Mouse (Mus musculus) intestine, postnatal 0 days (tissue): Measurements from ENCODE around the gene Plek2. TPM values are rescaled to one million over a fixed set of nuclear protein-coding genes. Genes with fewer than 3 reads are reported as not detected.
"Not testable (repeated sequence)": the region's sequence is repeated elsewhere in the genome, so short reads cannot be mapped to it uniquely, and the experiment has no call there.

Experiments used
- ATAC-seq: fragments of 200-750 bp; cut with Nextera tagmentation; 2 replicates; pipeline ENCODE4 v1.8.0; 2017; ENCODE audit warnings: mild to moderate bottlenecking, moderate TSS enrichment, moderate library complexity
- H3K27ac ChIP-seq: fragments of 300-500 bp; sonication (generic); 2 replicates; pipeline ENCODE4 v1.5.1; 2014; ENCODE audit warnings: mild to moderate bottlenecking, low read depth, low read length, moderate library complexity
- H3K27me3 ChIP-seq: fragments of 300-500 bp; sonication (generic); replicated peaks from 2 replicates; pipeline ENCODE4 v1.6.1; 2014; ENCODE audit warnings: low read length, mixed read lengths; ENCODE audit not compliant: control insufficient read depth, insufficient read depth
- H3K36me3 ChIP-seq: fragments of 300-500 bp; sonication (generic); 2 replicates; pipeline ENCODE4 v1.6.1; 2014; ENCODE audit warnings: mild to moderate bottlenecking, moderate library complexity; ENCODE audit not compliant: control insufficient read depth, insufficient read depth
- H3K4me1 ChIP-seq: fragments of 300-500 bp; sonication (generic); replicated peaks from 2 replicates; pipeline ENCODE4 v1.6.1; 2014; ENCODE audit warnings: antibody characterized with exemption, low read length, mixed read lengths; ENCODE audit not compliant: control insufficient read depth, insufficient read depth
- H3K4me2 ChIP-seq: fragments of 300-500 bp; sonication (generic); replicated peaks from 2 replicates; pipeline ENCODE4 v1.6.1; 2014; ENCODE audit warnings: low read depth, mild to moderate bottlenecking, moderate library complexity
- H3K4me3 ChIP-seq: fragments of 300-500 bp; sonication (generic); 2 replicates; pipeline ENCODE4 v1.5.1; 2014; ENCODE audit warnings: low read depth, low read length
- H3K9ac ChIP-seq: fragments of 300-500 bp; sonication (generic); 2 replicates; pipeline ENCODE4 v1.6.1; 2014; ENCODE audit warnings: mild to moderate bottlenecking, low read depth, low read length
- H3K9me3 ChIP-seq: fragments of 300-500 bp; sonication (generic); 2 replicates; pipeline ENCODE4 v1.6.1; 2016; ENCODE audit warnings: mixed run types; ENCODE audit not compliant: control insufficient read depth
- CTCF ChIP-seq: sonication (generic); IDR thresholded peaks from 2 replicates; pipeline ENCODE4 v1.5.1; 2016; ENCODE audit warnings: low read depth, mild to moderate bottlenecking, control low read depth, antibody characterized with exemption, moderate library complexity
- WGBS: fragments of 180-500 bp; shearing (Covaris S2); extraction: QIAGEN DNeasy Blood & Tissue Kit; methylation state at CpG from one replicate; pipeline ENCODE4 v1.1.7; 2014; 5-methylcytosine and 5-hydroxymethylcytosine counted together
- polyA plus RNA-seq: library from polyadenylated mRNA; unstranded; fragments of >200 nt; fragmentation: Nextera tagmentation; extraction: Ambion mirVana; gene quantifications from 2 replicates; pipeline ENCODE4 v1.2.1, GENCODE M21; 2015

The Plek2 gene
- polyA plus RNA-seq, 1 experiment from 2014 or later: 23.5 TPM

DNA sequence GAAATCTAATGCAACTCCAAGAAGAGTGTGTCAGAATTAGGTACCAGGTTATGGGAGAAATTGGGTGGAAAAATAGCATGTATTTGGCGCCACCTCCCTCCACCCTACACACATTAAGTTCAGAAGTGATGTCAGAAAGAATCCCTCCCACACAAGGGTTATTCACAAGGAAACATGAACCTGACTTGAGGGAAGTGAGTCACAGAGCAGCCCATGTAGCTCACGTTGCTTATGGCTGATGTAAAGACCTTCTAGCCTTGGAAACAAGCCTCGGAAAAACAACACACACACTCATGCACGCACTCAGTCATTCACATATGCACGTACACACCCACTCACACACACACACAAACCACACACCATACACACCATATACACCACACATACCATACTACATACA lies 33.3 kb upstream of the Plek2 start:
- no peak overlapping the region for H3K4me2 ChIP-seq
- H3K36me3 ChIP-seq: no peaks in the 10 kb centered on the region
- no peaks in the 10 kb centered on the region for H3K27me3 ChIP-seq
- TF ChIP-seq CTCF: no peak
- WGBS: 80% methylated on average over 5 of the region's 5 CpGs
- H3K27ac ChIP-seq: no peak overlapping the region
- no peaks in the 10 kb centered on the region for H3K9me3 ChIP-seq
- H3K4me1 ChIP-seq: no peaks in the 10 kb centered on the region
- ATAC-seq: no peak
- no peak overlapping the region for H3K9ac ChIP-seq
- no peak overlapping the region for H3K4me3 ChIP-seq

- TF ChIP-seq CTCF: no peak
- 42% methylated on average over 7 of the region's 7 CpGs for WGBS
- peak; percentile 67 for ATAC-seq
- Histone ChIP-seq H3K4me3 (no peak overlapping the region), H3K9ac (no peak overlapping the region), H3K27me3 (no peaks in the 10 kb centered on the region), H3K4me1 (no peaks in the 10 kb centered on the region), H3K27ac (peak overlapping the region; percentile 41), H3K36me3 (no peaks in the 10 kb centered on the region), H3K9me3 (no peaks in the 10 kb centered on the region), H3K4me2 (no peak overlapping the region)
These were observed 32.8 kb upstream of the Plek2 start for GRCm38 (mm10) chr12:78939393-78940037.

- Histone ChIP-seq H3K4me3 (no peak overlapping the region), H3K4me1 (no peaks in the 10 kb centered on the region), H3K27ac (no peak overlapping the region), H3K27me3 (no peaks in the 10 kb centered on the region), H3K9me3 (no peaks in the 10 kb centered on the region), H3K4me2 (no peak overlapping the region), H3K36me3 (no peaks in the 10 kb centered on the region), H3K9ac (no peak overlapping the region)
- no peak for ATAC-seq
- WGBS: 47% methylated on average over 4 of the region's 4 CpGs
- no peak for TF ChIP-seq CTCF
These were observed 29.7 kb upstream of the Plek2 start for GRCm38 (mm10) chr12:78936494-78936893.

- no peak overlapping the region for H3K9ac ChIP-seq
- H3K4me1 ChIP-seq: no peaks in the 10 kb centered on the region
- no peaks in the 10 kb centered on the region for H3K36me3 ChIP-seq
- H3K9me3 ChIP-seq: no peaks in the 10 kb centered on the region
- no peak overlapping the region for H3K27ac ChIP-seq
- no peaks in the 10 kb centered on the region for H3K27me3 ChIP-seq
- no peak overlapping the region for H3K4me2 ChIP-seq
- no peak overlapping the region for H3K4me3 ChIP-seq
- 89% methylated on average over 1 of the region's 1 CpGs for WGBS
- ATAC-seq: no peak
- no peak for TF ChIP-seq CTCF
These were observed 23.1 kb upstream of the Plek2 start for GRCm38 (mm10) chr12:78929900-78930299.

GRCm38 (mm10) chr12:78927287-78927686 lies 20.5 kb upstream of the Plek2 start:
- Histone ChIP-seq H3K4me2 (no peak overlapping the region), H3K9ac (no peak overlapping the region), H3K27ac (no peak overlapping the region), H3K36me3 (no peaks in the 10 kb centered on the region), H3K4me3 (no peak overlapping the region), H3K9me3 (no peaks in the 10 kb centered on the region), H3K4me1 (no peaks in the 10 kb centered on the region), H3K27me3 (no peaks in the 10 kb centered on the region)
- 77% methylated on average over 5 of the region's 5 CpGs for WGBS
- no peak for ATAC-seq
- TF ChIP-seq CTCF: no peak

DNA sequence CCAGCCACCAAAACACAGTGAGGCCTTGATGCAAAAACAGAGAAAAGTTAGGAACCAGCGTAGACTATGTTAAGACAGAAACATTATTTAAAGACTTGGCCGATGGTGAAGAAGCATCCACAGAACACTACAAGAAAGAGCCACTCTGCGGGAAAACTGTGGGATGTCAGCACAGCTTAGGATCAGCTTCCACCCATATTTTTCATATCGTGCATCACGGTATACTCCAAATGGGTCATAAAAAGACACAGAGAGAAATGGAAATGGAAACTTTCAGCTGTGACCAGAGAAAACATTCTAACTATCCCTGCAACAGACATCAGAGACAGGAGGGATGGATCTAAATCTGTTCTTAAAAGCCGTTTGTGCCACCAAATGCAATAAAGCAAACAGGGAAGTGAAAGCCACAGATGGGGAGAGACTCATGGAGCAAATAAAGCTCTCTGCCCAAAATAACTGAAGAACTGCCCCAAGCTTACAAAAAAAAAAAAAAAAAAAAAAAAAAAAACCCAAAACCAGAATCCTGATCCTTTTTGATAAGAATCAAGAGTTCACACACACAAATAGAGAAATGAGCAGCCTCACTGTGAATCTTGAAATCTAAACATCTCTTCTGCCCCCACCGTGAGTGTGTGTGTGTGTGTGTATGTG lies 16.9 kb upstream of the Plek2 start:
- 80% methylated on average over 7 of the region's 7 CpGs for WGBS
- Histone ChIP-seq H3K27ac (no peak overlapping the region), H3K36me3 (no peaks in the 10 kb centered on the region), H3K9me3 (no peaks in the 10 kb centered on the region), H3K4me3 (no peak overlapping the region), H3K4me2 (no peak overlapping the region), H3K27me3 (no peaks in the 10 kb centered on the region), H3K4me1 (no peaks in the 10 kb centered on the region), H3K9ac (no peak overlapping the region)
- no peak for ATAC-seq
- no peak for TF ChIP-seq CTCF

- H3K9ac ChIP-seq, H3K36me3 ChIP-seq, ATAC-seq, H3K9me3 ChIP-seq, H3K4me2 ChIP-seq, H3K4me1 ChIP-seq, H3K27me3 ChIP-seq, H3K4me3 ChIP-seq, H3K27ac ChIP-seq: not testable (repeated sequence)
These were observed 16.2 kb upstream of the Plek2 start for GRCm38 (mm10) chr12:78922977-78923376.
